Mouse (Mus musculus) C2C12 (cell line): ENCODE measurements around the gene Iqgap1.

ENCODE experiments used
- CTCF ChIP-seq: IDR thresholded peaks from one replicate; pipeline ENCODE4 v1.5.1; 2011; ENCODE audit not compliant: control insufficient read depth, insufficient read depth, insufficient read length
- FOSL1 ChIP-seq: IDR thresholded peaks from one replicate; pipeline ENCODE4 v1.8.0; 2011; ENCODE audit warnings: mild to moderate bottlenecking, low read length; ENCODE audit not compliant: poor library complexity, insufficient read depth, severe bottlenecking
- MYOD1 ChIP-seq: IDR thresholded peaks from one replicate; pipeline ENCODE4 v1.6.1; 2011; ENCODE audit warnings: low read depth; ENCODE audit not compliant: control insufficient read depth, insufficient read length
- MYOG ChIP-seq: IDR thresholded peaks from one replicate; pipeline ENCODE4 v1.6.1; 2011; ENCODE audit not compliant: control insufficient read depth, insufficient read length; ENCODE audit errors: extremely low read depth
- USF1 ChIP-seq: IDR thresholded peaks from one replicate; pipeline ENCODE4 v1.6.1; 2011; ENCODE audit warnings: low read depth, mild to moderate bottlenecking, control low read depth, moderate library complexity

- TF ChIP-seq CTCF: no peak
- TF ChIP-seq MYOG: no peak
- no peak for TF ChIP-seq MYOD1
- no peak for TF ChIP-seq USF1
- TF ChIP-seq FOSL1: no peak
Observed at GRCm38 (mm10) chr7:80778376-80778775, 47.4 kb downstream of the Iqgap1 start.
